Mouse (Mus musculus) cerebellum, adult 2 months (tissue): ENCODE results near the gene Vav2.

Source experiments
- CTCF ChIP-seq: fragments of 200-500 bp; IDR thresholded peaks from 2 replicates; pipeline ENCODE4 v1.5.1; 2011; ENCODE audit warnings: low read depth, mild to moderate bottlenecking, control low read depth, low read length, moderate library complexity, borderline replicate concordance; ENCODE audit not compliant: insufficient read depth
- POLR2A ChIP-seq: fragments of 200-500 bp; IDR thresholded peaks from 2 replicates; pipeline ENCODE4 v1.6.1; 2011; ENCODE audit warnings: low read length, control low read depth, borderline replicate concordance; ENCODE audit not compliant: insufficient read depth

- TF ChIP-seq CTCF (no peak), POLR2A (no peak)
Measured at GRCm38 (mm10) chr2:27415060-27415783, 11.6 kb downstream of the Vav2 start.
